Mouse (Mus musculus) heart, postnatal 0 days (tissue): ENCODE data around the gene Slc6a9.

Experiments
- CTCF ChIP-seq: IDR thresholded peaks from 2 replicates; pipeline ENCODE4 v1.5.1; 2016; ENCODE audit warnings: antibody characterized with exemption, control low read depth, low read depth
- EP300 ChIP-seq: IDR thresholded peaks from 2 replicates; pipeline ENCODE4 v1.6.1; 2016; ENCODE audit warnings: antibody characterized with exemption, low read depth

- TF ChIP-seq EP300 (no peak), CTCF (peak; percentile 77)
These were observed 33.5 kb downstream of the Slc6a9 start for GRCm38 (mm10) chr4:117867823-117868222.
